ENCODE assay signal across 21 mouse cellular contexts in the genomic region with DNA sequence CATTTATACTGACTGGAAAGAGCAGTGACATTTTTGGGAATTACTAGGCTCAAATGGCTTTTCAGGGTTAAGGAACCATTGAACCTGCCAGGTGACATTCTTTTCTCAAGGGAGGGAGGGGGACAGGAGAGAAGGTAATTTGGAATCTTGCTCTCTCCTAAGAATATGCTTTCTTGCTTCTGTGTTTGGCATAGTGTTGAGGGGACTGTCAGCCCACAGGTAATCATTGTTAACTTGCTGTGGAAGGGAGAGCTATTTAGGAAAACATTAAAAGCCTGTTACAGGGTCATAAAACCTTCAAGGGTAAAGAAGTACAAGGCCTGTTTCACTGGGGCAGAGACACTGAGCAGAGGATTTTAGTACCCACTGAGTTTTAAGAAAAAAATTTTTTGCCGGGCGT. TPM values are rescaled to one million over a fixed set of nuclear protein-coding genes. Genes with fewer than 3 reads are reported as not detected.
DNase-seq lines count a peak whose midpoint lies in the region; ATAC-seq and TF ChIP-seq lines count a peak whose summit lies in the region.
"Had no signal": no experiment of that assay in that cellular context is flagged by ENCODE, and none has a peak within 500 bp of the region (broad histone marks: within the 10 kb centered on the region; RNA-seq: fewer than 3 reads in every experiment).

No protein-coding gene starts in this region.

- no peak overlapping the region for H3K4me3 ChIP-seq in kidney, postnatal 0 days (replicated peaks; ENCODE audit: low read depth, low read length)
- no peak overlapping the region for H3K4me3 ChIP-seq in kidney, embryonic 14.5 days (ENCODE audit: low read length)
- H3K4me3 ChIP-seq: embryonic facial prominence, embryonic 13.5 days; embryonic facial prominence, embryonic 15.5 days; erythroblast, embryonic 14.5 days; forebrain, embryonic 10.5 days; forebrain, embryonic 12.5 days had no signal

- H3K36me3 ChIP-seq in kidney, postnatal 0 days (ENCODE audit: insufficient read depth, low read length), result no peaks in the 10 kb centered on the region
- H3K36me3 ChIP-seq in kidney, embryonic 14.5 days (ENCODE audit: control insufficient read depth, insufficient read depth, low read length), result no peaks in the 10 kb centered on the region
- H3K36me3 ChIP-seq: embryonic facial prominence, embryonic 13.5 days; embryonic facial prominence, embryonic 15.5 days; forebrain, embryonic 10.5 days; forebrain, embryonic 12.5 days had no signal

- H3K9ac ChIP-seq in kidney, postnatal 0 days (ENCODE audit: low read depth, low read length), result no peak overlapping the region
- H3K9ac ChIP-seq in kidney, embryonic 14.5 days (ENCODE audit: low read depth, low read length), result no peak overlapping the region
- H3K9ac ChIP-seq: embryonic facial prominence, embryonic 13.5 days; embryonic facial prominence, embryonic 15.5 days; forebrain, embryonic 12.5 days had no signal

- H3K9me3 ChIP-seq in kidney, postnatal 0 days (replicated peaks; ENCODE audit: low read length), result no peaks in the 10 kb centered on the region
- H3K9me3 ChIP-seq in kidney, embryonic 14.5 days (ENCODE audit: control insufficient read depth, low read length), result no peaks in the 10 kb centered on the region
- H3K9me3 ChIP-seq: embryonic facial prominence, embryonic 13.5 days; embryonic facial prominence, embryonic 15.5 days; forebrain, embryonic 10.5 days; forebrain, embryonic 12.5 days had no signal

- no peaks in the 10 kb centered on the region for H3K27me3 ChIP-seq in kidney, postnatal 0 days (ENCODE audit: insufficient read depth, low read length)
- H3K27me3 ChIP-seq in kidney, embryonic 14.5 days (ENCODE audit: control insufficient read depth, insufficient read depth, low read length), result no peaks in the 10 kb centered on the region
- H3K27me3 ChIP-seq: embryonic facial prominence, embryonic 13.5 days; embryonic facial prominence, embryonic 15.5 days; forebrain, embryonic 12.5 days had no signal

- H3K4me1 ChIP-seq in kidney, postnatal 0 days (replicated peaks; ENCODE audit: insufficient read depth, low read length), result no peaks in the 10 kb centered on the region
- H3K4me1 ChIP-seq in kidney, embryonic 14.5 days (ENCODE audit: control insufficient read depth, insufficient read depth, low read length), result no peaks in the 10 kb centered on the region
- H3K4me1 ChIP-seq: embryonic facial prominence, embryonic 13.5 days; embryonic facial prominence, embryonic 15.5 days; forebrain, embryonic 10.5 days; forebrain, embryonic 12.5 days had no signal

- TF ChIP-seq CTCF in kidney, postnatal 0 days (IDR thresholded peaks at IDR 0.05; ENCODE audit: low read depth), result no peak

- 75% methylated on average over 2 of the region's 2 CpGs for WGBS in kidney, postnatal 0 days
- 80% methylated on average over 2 of the region's 2 CpGs for WGBS in kidney, embryonic 14.5 days

- DNase-seq in kidney, adult 9 months, result peak; percentile 44
- DNase-seq in kidney, postnatal 25 days, result no peak
- DNase-seq in kidney, postnatal 0 days (ENCODE audit: low spot score), result peak; percentile 21
- DNase-seq: adrenal gland, adult 2 months; adrenal gland, postnatal 10 days; adrenal gland, postnatal 25 days; cerebellum, adult 11 months; cerebellum, adult 18-20 months; cerebellum, adult 8-10 months; cerebellum, adult 9-11 months; cerebellum, postnatal 14 days; cerebellum, postnatal 36 days; embryo, embryonic 11 days had no signal

- no peak for ATAC-seq in kidney, postnatal 0 days (replicated peaks; ENCODE audit: low FRiP score, low read depth)
- ATAC-seq in kidney, embryonic 14.5 days (ENCODE audit: low FRiP score, low TSS enrichment), result no peak
- ATAC-seq: forebrain, embryonic 14.5 days; forebrain, embryonic 16.5 days had no signal

- H3K27ac ChIP-seq in kidney, postnatal 0 days, result no peak overlapping the region
- no peak overlapping the region for H3K27ac ChIP-seq in kidney, embryonic 14.5 days (ENCODE audit: low read depth, low read length)
- H3K27ac ChIP-seq: embryonic facial prominence, embryonic 13.5 days; embryonic facial prominence, embryonic 15.5 days; forebrain, embryonic 10.5 days; forebrain, embryonic 12.5 days had no signal

- H3K4me2 ChIP-seq in kidney, postnatal 0 days (ENCODE audit: low read length), result no peak overlapping the region
- H3K4me2 ChIP-seq in kidney, embryonic 14.5 days (replicated peaks; ENCODE audit: low read depth, low read length), result no peak overlapping the region
- H3K4me2 ChIP-seq: embryonic facial prominence, embryonic 13.5 days; embryonic facial prominence, embryonic 15.5 days; forebrain, embryonic 12.5 days had no signal

RNA-seq across cellular contexts. Expression of gene Fam69a, which starts 30.3 kb away (rescaled TPM):
- polyA plus RNA-seq in kidney, postnatal 0 days (2015; fragmentation: Nextera tagmentation; extraction: Ambion mirVana), result 23.6 and 27.4 TPM in 2 replicates
- polyA plus RNA-seq in kidney, embryonic 14.5 days (2014; fragmentation: Nextera tagmentation; extraction: Ambion mirVana), result 18.3 and 22.0 TPM in 2 replicates

RNA-seq across cellular contexts. Expression of gene Mtf2, which starts 48.2 kb away (rescaled TPM):
- 65.8 and 70.4 TPM in 2 replicates for polyA plus RNA-seq in kidney, postnatal 0 days (2015; fragmentation: Nextera tagmentation; extraction: Ambion mirVana)
- polyA plus RNA-seq in kidney, embryonic 14.5 days (2014; fragmentation: Nextera tagmentation; extraction: Ambion mirVana), result 88.3 and 103 TPM in 2 replicates

Comparison
In these comparisons a context has a peak if more than half of its experiments do, and no peak if none do; other contexts are left out.
1. DNase-seq: peak in kidney, adult 9 months (single experiment) and kidney, postnatal 0 days (single experiment); none in kidney, postnatal 25 days (0 of 2).